ENCODE assay signal across 1 mouse cellular context in genomic region chr2:151008517-151008932, GRCm38 (mm10).
A peak's percentile ranks its signal among the peaks of the same experiment; 100 is the strongest.
TF ChIP-seq lines count a peak whose summit lies in the region.

No protein-coding gene starts in this region.

TF ChIP-seq in MEL, 35 proteins besides CTCF, POLR2A, EP300 and RAD21 (continued from another document):
- TF ChIP-seq JUND (IDR thresholded peaks at IDR 0.05; ENCODE audit: low read depth, low read length) (no peak), MYC (IDR thresholded peaks at IDR 0.05; ENCODE audit: low read depth, low read length) (no peak), TBP (IDR thresholded peaks at IDR 0.05; ENCODE audit: low read depth, low read length) (no peak), GABPA (IDR thresholded peaks at IDR 0.05; ENCODE audit: low read depth, low read length) (no peak), GATA1 (IDR thresholded peaks at IDR 0.05; ENCODE audit: low read depth, low read length) (no peak), POLR2AphosphoS5 (IDR thresholded peaks at IDR 0.05; ENCODE audit: borderline replicate concordance, low read depth, low read length) (no peak), TCF12 (IDR thresholded peaks at IDR 0.05; ENCODE audit: low read depth, low read length) (0 out of 2 replicates have a peak, but pooled peaks have one; percentile 21), ZKSCAN1 (IDR thresholded peaks at IDR 0.05; ENCODE audit: low read depth, low read length) (no peak), SIN3A (IDR thresholded peaks at IDR 0.05; ENCODE audit: low read length) (peak; percentile 21; the same call in 1 of the 2 replicates), ZC3H11A (IDR thresholded peaks at IDR 0.05; ENCODE audit: low read depth, low read length) (no peak), ETS1 (IDR thresholded peaks at IDR 0.05; ENCODE audit: low read depth, low read length) (no peak), USF1 (IDR thresholded peaks at IDR 0.05; ENCODE audit: low read depth, low read length) (no peak), TAL1 (IDR thresholded peaks at IDR 0.05; ENCODE audit: low read length) (no peak), ZNF384 (IDR thresholded peaks at IDR 0.05; ENCODE audit: low read depth, low read length) (no peak)
TF ChIP-seq in MEL: peak in this region for 6.
